Mouse (Mus musculus) CH12.LX (cell line): ENCODE results near the gene Zfp46.

Experiments
- CTCF ChIP-seq, 2 experiments: IDR thresholded peaks in 1 of 2; conservative IDR thresholded peaks in 1 of 2; 2 replicates each; pipeline ENCODE4 v1.5.1; 2011 to 2012; ENCODE audit warnings: low read depth in 2 of 2, low read length in 2 of 2, improper control_type of control experiment in 1 of 2, inconsistent platforms in 1 of 2, mild to moderate bottlenecking in 1 of 2, moderate library complexity in 1 of 2
- EP300 ChIP-seq: IDR thresholded peaks from 2 replicates; pipeline ENCODE4 v1.6.1; 2011; ENCODE audit warnings: low read length, improper control_type of control experiment
- HCFC1 ChIP-seq: IDR thresholded peaks from 2 replicates; pipeline ENCODE4 v1.6.1; 2012; ENCODE audit warnings: low read depth, mild to moderate bottlenecking, inconsistent platforms, low read length, improper control_type of control experiment
- POLR2A ChIP-seq: IDR thresholded peaks from 2 replicates; pipeline ENCODE4 v1.6.1; 2011; ENCODE audit warnings: low read depth, mild to moderate bottlenecking, improper control_type of control experiment, low read length
- SMC3 ChIP-seq: IDR thresholded peaks from 2 replicates; pipeline ENCODE4 v1.6.1; 2011; ENCODE audit warnings: low read depth, low read length, improper control_type of control experiment
- TBP ChIP-seq: conservative IDR thresholded peaks from 2 replicates; pipeline ENCODE4 v1.6.1; 2011; ENCODE audit warnings: low read depth, low read length, improper control_type of control experiment
- ZC3H11A ChIP-seq: IDR thresholded peaks from 2 replicates; pipeline ENCODE4 v1.6.1; 2012; ENCODE audit warnings: low read depth, mild to moderate bottlenecking, inconsistent platforms, low read length, improper control_type of control experiment

- no peak for TF ChIP-seq CTCF (conservative IDR thresholded peaks at IDR 0.05 in 1 of 2, IDR thresholded peaks at IDR 0.05 in 1 of 2; ENCODE audit: low read depth in 2 of 2, low read length in 2 of 2)
- no peak for TF ChIP-seq EP300
- no peak for TF ChIP-seq SMC3
- TF ChIP-seq TBP: no peak
- TF ChIP-seq POLR2A: no peak
- no peak for TF ChIP-seq ZC3H11A
- no peak for TF ChIP-seq HCFC1
Observed at GRCm38 (mm10) chr4:136295941-136296340, 11.5 kb downstream of the Zfp46 start.
